Mouse (Mus musculus) granulocyte monocyte progenitor cell, adult 5-6 weeks (primary cell): ENCODE results near the gene Tbxas1. TPM values are rescaled to one million over a fixed set of nuclear protein-coding genes. Genes with fewer than 3 reads are reported as not detected.
A peak's percentile ranks its signal among the peaks of the same experiment; 100 is the strongest.

Experiments
- ATAC-seq: replicated peaks from 2 replicates; pipeline ENCODE4 v1.8.0; 2016; ENCODE audit warnings: mild to moderate bottlenecking, moderate TSS enrichment, inconsistent platforms; ENCODE audit not compliant: poor library complexity, severe bottlenecking
- total RNA-seq, 2 experiments: library from RNA; stranded (forward) in 1 of 2; stranded (reverse) in 1 of 2; fragments of 200-712, 200-1000 nt in 1 of 2; fragments of >200 nt in 1 of 2; fragmentation: Nextera tagmentation in 1 of 2; gene quantifications; 2 replicates each; pipeline ENCODE4 v1.2.3; 2014 to 2017

Tbxas1 gene
- total RNA-seq, 2 experiments from 2014 or later: 12.4 to 15.0 TPM

GRCm38 (mm10) chr6:38851740-38852139 is 23.5 kb upstream of the Tbxas1 start:
- ATAC-seq: no peak

GRCm38 (mm10) chr6:38853561-38853992 is 21.6 kb upstream of the Tbxas1 start:
- ATAC-seq: no peak

- ATAC-seq: no peak
Observed at GRCm38 (mm10) chr6:38859819-38860218, 15.4 kb upstream of the Tbxas1 start.

GRCm38 (mm10) chr6:38860301-38860700 is 14.9 kb upstream of the Tbxas1 start:
- no peak for ATAC-seq

GRCm38 (mm10) chr6:38863595-38863994 is 11.6 kb upstream of the Tbxas1 start:
- no peak for ATAC-seq

GRCm38 (mm10) chr6:38865805-38866204 is 9.4 kb upstream of the Tbxas1 start:
- peak; percentile 98 for ATAC-seq

- ATAC-seq: no peak
Observed at GRCm38 (mm10) chr6:38866357-38866756, 8.8 kb upstream of the Tbxas1 start.

- no peak for ATAC-seq
Observed at GRCm38 (mm10) chr6:38866761-38867160, 8.4 kb upstream of the Tbxas1 start.

GRCm38 (mm10) chr6:38867291-38867690 is 7.9 kb upstream of the Tbxas1 start:
- ATAC-seq: no peak

- no peak for ATAC-seq
Observed at GRCm38 (mm10) chr6:38868974-38869373, 6.2 kb upstream of the Tbxas1 start.

GRCm38 (mm10) chr6:38870070-38870469 is 5.1 kb upstream of the Tbxas1 start:
- no peak for ATAC-seq

GRCm38 (mm10) chr6:38871051-38871450 is 4.2 kb upstream of the Tbxas1 start:
- ATAC-seq: peak; percentile 69

- ATAC-seq: no peak
Observed at GRCm38 (mm10) chr6:38873316-38873715, 1.9 kb upstream of the Tbxas1 start.

GRCm38 (mm10) chr6:38874035-38874434 is 1.2 kb upstream of the Tbxas1 start:
- ATAC-seq: peak; percentile 45

GRCm38 (mm10) chr6:38874565-38875257 is 493 bp upstream of the Tbxas1 start:
- ATAC-seq: no peak

- ATAC-seq: peak; percentile 83
Observed at GRCm38 (mm10) chr6:38876071-38876911, 1.1 kb downstream of the Tbxas1 start, which contains the start of gene Hipk2. TSS of gene Hipk2 (minus strand) at chr6:38876165.

GRCm38 (mm10) chr6:38877674-38878073 is 2.5 kb downstream of the Tbxas1 start:
- no peak for ATAC-seq

- ATAC-seq: no peak
Observed at GRCm38 (mm10) chr6:38881468-38881867, 6.3 kb downstream of the Tbxas1 start.

GRCm38 (mm10) chr6:38881975-38882374 is 6.8 kb downstream of the Tbxas1 start:
- ATAC-seq: peak; percentile 59

GRCm38 (mm10) chr6:38882728-38883171 is 7.5 kb downstream of the Tbxas1 start:
- ATAC-seq: peak; percentile 87

- ATAC-seq: no peak
Observed at GRCm38 (mm10) chr6:38884482-38884881, 9.3 kb downstream of the Tbxas1 start.
